Mouse (Mus musculus): ENCODE measurements at regions not wholly inside any gene's neighbourhood (a gene's known extent, or its start where the extent isn't known, plus 50 kb on each side); places are given as distances from the start of the nearest gene placed in this dataset.

DNA sequence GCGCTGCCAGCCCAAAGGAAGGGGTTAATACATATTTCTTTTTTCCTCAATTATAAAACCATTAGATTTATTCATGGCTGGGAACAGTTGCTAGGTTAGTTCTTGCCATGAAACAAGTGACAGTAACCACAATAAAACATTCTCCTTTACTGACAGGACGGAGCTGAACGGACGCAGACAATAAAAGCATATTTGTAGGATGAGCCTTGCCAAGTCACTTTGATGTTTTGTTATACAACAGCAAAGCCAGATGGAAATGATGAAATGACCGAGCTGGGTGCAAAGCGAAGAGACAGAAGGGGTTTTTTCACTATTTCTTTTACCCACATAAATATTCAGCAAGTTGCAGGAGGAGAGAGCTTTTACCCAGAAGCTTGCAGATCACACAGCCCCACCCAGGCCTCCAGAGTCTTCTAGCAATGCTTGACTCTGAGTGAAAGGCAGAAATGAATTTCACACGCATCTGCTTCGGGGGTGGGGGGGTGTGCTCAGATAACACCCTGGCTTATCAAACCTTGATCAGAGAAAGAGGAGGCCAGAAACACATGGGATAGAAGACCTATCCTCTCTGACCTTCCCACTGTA is 395.3 kb downstream of the Mtx2 start:
- Histone ChIP-seq H3K4me3 (no peak overlapping the region), H3K27ac (no peak overlapping the region), H3K9ac (no peak overlapping the region), H3K9me3 (replicated peaks) (no peaks in the 10 kb centered on the region), H3K4me2 (replicated peaks) (no peak overlapping the region), H3K27me3 (no peaks in the 10 kb centered on the region), H3K36me3 (no peaks in the 10 kb centered on the region), H3K4me1 (peaks cover 9% of the 10 kb centered on the region)
- 45% methylated on average over 8 of the region's 8 CpGs for WGBS
- ATAC-seq (ENCODE audit: low FRiP score) = no peak

DNA sequence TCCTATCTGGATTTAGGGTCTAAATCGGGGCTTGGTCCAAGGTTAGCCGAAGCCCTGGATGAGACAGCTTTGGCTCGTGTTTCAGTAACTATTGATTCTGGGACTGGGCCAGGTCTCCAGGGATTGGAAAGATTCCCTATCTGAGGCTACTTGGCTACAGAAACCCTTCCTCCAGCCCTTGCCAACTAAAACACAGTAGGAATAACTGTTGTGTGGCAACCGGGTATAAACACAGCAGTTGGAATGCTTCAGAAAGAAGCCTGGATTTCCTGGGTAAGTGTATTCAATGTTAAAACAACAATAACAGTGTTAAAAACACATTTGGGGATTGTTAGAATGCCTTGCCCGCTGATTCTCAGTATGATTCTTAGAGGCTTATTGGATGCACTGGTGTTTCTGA is 398.8 kb downstream of the Mtx2 start:
- peaks cover 9% of the 10 kb centered on the region for H3K4me1 ChIP-seq

DNA sequence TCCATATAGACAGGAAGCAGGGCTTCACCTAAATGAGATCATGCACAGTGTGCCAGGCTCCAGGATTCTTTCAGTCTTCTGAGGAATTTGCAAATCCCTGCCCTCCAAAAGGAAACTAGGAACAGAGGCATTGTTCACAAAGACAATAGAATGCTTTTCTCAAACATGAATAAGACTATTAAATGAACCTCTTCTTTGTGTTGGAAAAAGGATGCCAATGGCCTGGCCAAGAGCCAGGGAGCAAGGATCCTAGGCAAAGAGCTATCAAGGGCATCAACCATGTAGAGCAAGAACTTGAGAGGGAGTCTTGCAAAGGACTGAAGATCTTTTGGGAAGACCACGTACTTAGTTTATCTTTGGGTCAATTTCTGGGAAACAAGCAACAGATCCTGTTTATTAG is 415.4 kb downstream of the Mtx2 start:
- no peaks in the 10 kb centered on the region for H3K36me3 ChIP-seq
- H3K4me2 ChIP-seq (replicated peaks) = no peak overlapping the region
- WGBS = 84% methylated on average over 1 of the region's 1 CpGs
- no peak overlapping the region for H3K9ac ChIP-seq
- H3K4me3 ChIP-seq = no peak overlapping the region
- H3K27ac ChIP-seq = no peak overlapping the region
- no peaks in the 10 kb centered on the region for H3K27me3 ChIP-seq
- H3K4me1 ChIP-seq = peaks cover 20% of the 10 kb centered on the region
- no peak for ATAC-seq (ENCODE audit: low FRiP score)
- no peaks in the 10 kb centered on the region for H3K9me3 ChIP-seq (replicated peaks)

More for the DNA sequence above, 398.8 kb downstream of the Mtx2 start:
- 61% methylated on average over 5 of the region's 5 CpGs for WGBS
- no peaks in the 10 kb centered on the region for H3K9me3 ChIP-seq (replicated peaks)
- H3K4me2 ChIP-seq (replicated peaks) = no peak overlapping the region
- H3K4me3 ChIP-seq = no peak overlapping the region
- H3K27ac ChIP-seq = no peak overlapping the region
- no peaks in the 10 kb centered on the region for H3K36me3 ChIP-seq
- ATAC-seq (ENCODE audit: low FRiP score) = no peak
- H3K27me3 ChIP-seq = no peaks in the 10 kb centered on the region
- H3K9ac ChIP-seq = no peak overlapping the region

DNA sequence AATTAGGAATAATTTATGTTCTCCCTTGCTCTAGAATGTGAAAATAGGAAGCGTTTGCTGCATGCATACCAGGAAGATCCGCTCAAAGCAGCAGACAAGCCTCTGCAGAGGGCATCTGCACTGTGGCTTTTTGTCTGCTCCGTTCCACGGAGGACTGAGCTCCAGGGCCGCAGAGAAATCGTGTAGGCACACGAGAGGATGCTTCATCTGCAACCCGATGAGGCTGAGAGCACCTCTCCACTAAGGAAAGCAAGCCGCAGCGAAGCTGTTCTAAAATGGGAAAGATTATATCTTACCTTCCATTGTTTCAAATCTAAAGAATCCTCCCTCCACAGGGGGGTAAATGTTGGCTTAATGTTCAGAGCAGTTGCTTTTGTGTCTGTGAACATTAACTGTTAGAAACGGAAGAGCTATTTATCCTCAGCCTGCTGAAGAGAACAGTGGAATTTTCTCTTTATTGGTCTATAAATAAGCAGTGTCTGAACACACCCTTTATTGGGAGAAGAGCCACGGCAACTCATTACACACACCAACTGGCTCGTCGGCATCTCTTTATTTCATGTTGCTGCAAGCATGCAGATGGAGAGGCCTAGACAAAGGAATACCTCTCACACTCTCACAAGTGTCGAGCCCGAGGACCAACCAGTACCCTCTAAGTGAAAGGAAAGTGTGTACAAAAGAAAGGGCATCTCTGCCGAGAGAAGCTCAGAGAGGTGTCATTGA is 414.6 kb upstream of the Hnrnpa3 start:
- ATAC-seq (ENCODE audit: low FRiP score) = no peak
- Histone ChIP-seq H3K27me3 (no peaks in the 10 kb centered on the region), H3K4me3 (no peak overlapping the region), H3K27ac (peak overlapping the region; percentile 30), H3K4me2 (replicated peaks) (no peak overlapping the region), H3K36me3 (no peaks in the 10 kb centered on the region), H3K4me1 (peaks cover 21% of the 10 kb centered on the region), H3K9ac (no peak overlapping the region), H3K9me3 (replicated peaks) (no peaks in the 10 kb centered on the region)
- 47% methylated on average over 17 of the region's 17 CpGs for WGBS

DNA sequence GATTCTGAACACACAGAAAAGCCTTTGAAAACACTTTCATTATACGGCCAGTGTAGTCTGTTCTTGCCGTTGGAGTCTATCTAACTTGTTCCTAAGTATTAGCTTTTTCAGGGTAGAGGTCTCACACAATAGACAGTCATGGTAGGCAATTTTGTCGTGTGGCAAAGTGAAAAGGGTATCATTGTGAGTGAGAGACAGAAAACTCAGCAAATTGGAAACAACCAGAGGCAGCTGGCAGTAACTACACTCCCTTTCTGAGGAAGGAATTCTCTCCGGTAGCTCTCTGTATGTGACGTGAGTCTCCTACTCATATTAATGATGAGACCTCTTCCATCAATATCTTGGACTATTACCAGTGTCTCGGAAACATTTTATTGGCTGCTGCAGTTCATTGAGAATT is 413.8 kb upstream of the Hnrnpa3 start:
- 65% methylated on average over 6 of the region's 6 CpGs for WGBS
- no peaks in the 10 kb centered on the region for H3K27me3 ChIP-seq
- no peak overlapping the region for H3K4me3 ChIP-seq
- no peaks in the 10 kb centered on the region for H3K9me3 ChIP-seq (replicated peaks)
- no peak overlapping the region for H3K9ac ChIP-seq
- peak overlapping the region; percentile 30 for H3K27ac ChIP-seq
- ATAC-seq (ENCODE audit: low FRiP score) = no peak
- H3K4me2 ChIP-seq (replicated peaks) = no peak overlapping the region
- peaks cover 21% of the 10 kb centered on the region for H3K4me1 ChIP-seq
- no peaks in the 10 kb centered on the region for H3K36me3 ChIP-seq

DNA sequence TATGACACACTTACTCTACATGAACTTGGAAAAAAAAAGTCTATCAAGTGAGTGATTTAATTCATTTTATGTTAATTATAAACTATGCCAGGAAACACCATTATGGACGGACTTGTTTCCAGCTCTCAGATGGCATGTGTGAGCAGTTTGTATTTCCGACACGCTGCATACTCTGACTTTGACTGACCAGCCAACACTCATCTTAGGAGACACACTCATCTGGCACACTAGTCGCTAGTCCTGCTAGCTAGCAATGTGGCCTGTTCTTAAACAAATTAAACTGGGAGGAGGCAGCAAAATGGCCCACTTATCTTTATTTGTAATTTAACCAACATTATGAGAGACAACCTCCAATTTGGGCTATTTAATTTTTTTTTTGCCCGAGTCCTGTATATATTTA is 413.4 kb upstream of the Hnrnpa3 start:
- H3K27me3 ChIP-seq = no peaks in the 10 kb centered on the region
- ATAC-seq (ENCODE audit: low FRiP score) = no peak
- no peak overlapping the region for H3K9ac ChIP-seq
- no peaks in the 10 kb centered on the region for H3K36me3 ChIP-seq
- H3K4me2 ChIP-seq (replicated peaks) = no peak overlapping the region
- peak overlapping the region; percentile 64; the same call in 1 of the 2 replicates for H3K27ac ChIP-seq
- peaks cover 21% of the 10 kb centered on the region for H3K4me1 ChIP-seq
- H3K9me3 ChIP-seq (replicated peaks) = no peaks in the 10 kb centered on the region
- no peak overlapping the region for H3K4me3 ChIP-seq
- WGBS = 73% methylated on average over 5 of the region's 5 CpGs

GRCm38 (mm10) chr2:75246082-75246743 is 412.8 kb upstream of the Hnrnpa3 start:
- Histone ChIP-seq H3K27me3 (no peaks in the 10 kb centered on the region), H3K9ac (no peak overlapping the region), H3K4me2 (replicated peaks) (peak overlapping the region; percentile 39), H3K4me3 (no peak overlapping the region), H3K9me3 (replicated peaks) (no peaks in the 10 kb centered on the region), H3K36me3 (no peaks in the 10 kb centered on the region), H3K4me1 (peaks cover 21% of the 10 kb centered on the region), H3K27ac (peak overlapping the region; percentile 64; the same call in 1 of the 2 replicates)
- peak; percentile 87 for ATAC-seq (ENCODE audit: low FRiP score)
- 20% methylated on average over 12 of the region's 12 CpGs for WGBS

GRCm38 (mm10) chr2:75248251-75248650 is 410.8 kb upstream of the Hnrnpa3 start:
- no peaks in the 10 kb centered on the region for H3K9me3 ChIP-seq (replicated peaks)
- no peak overlapping the region for H3K4me3 ChIP-seq
- H3K4me2 ChIP-seq (replicated peaks) = no peak overlapping the region
- no peak for ATAC-seq (ENCODE audit: low FRiP score)
- peaks cover 21% of the 10 kb centered on the region for H3K4me1 ChIP-seq
- H3K36me3 ChIP-seq = no peaks in the 10 kb centered on the region
- no peaks in the 10 kb centered on the region for H3K27me3 ChIP-seq
- no peak overlapping the region for H3K9ac ChIP-seq
- WGBS = 49% methylated on average over 5 of the region's 5 CpGs
- H3K27ac ChIP-seq = no peak overlapping the region

- Histone ChIP-seq H3K4me2 (replicated peaks) (no peak overlapping the region), H3K4me1 (peaks cover 9% of the 10 kb centered on the region; the same call in 1 of the 2 replicates), H3K27me3 (no peaks in the 10 kb centered on the region), H3K4me3 (no peak overlapping the region), H3K36me3 (no peaks in the 10 kb centered on the region), H3K9me3 (replicated peaks) (no peaks in the 10 kb centered on the region), H3K27ac (no peak overlapping the region), H3K9ac (no peak overlapping the region)
- ATAC-seq (ENCODE audit: low FRiP score) = no peak
- WGBS = 74% methylated on average over 1 of the region's 1 CpGs
Observed at GRCm38 (mm10) chr2:75250507-75250906, 408.6 kb upstream of the Hnrnpa3 start.

DNA sequence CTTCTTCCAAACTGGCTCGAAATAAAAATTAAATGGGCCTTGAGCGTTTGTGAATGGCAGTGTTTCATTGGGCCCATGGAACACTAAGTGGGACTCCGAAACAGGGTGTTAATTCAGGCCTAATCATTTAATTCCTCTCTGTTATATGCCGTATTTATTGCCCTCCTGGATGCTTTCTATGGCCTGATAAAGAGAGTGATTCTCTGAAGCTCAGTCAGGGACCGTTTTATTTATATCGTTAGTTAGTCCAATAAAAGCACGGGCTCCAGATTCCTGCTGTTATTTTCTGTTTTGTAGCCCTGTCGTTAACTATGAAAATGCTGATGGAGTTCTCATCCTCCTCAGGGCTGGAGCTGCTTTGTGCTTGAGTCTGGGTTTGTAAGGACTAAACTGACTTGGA is 406.2 kb upstream of the Hnrnpa3 start:
- H3K4me3 ChIP-seq = no peak overlapping the region
- no peak overlapping the region for H3K9ac ChIP-seq
- H3K27ac ChIP-seq = no peak overlapping the region
- H3K4me1 ChIP-seq = no peaks in the 10 kb centered on the region
- H3K9me3 ChIP-seq (replicated peaks) = no peaks in the 10 kb centered on the region
- no peak overlapping the region for H3K4me2 ChIP-seq (replicated peaks)
- 82% methylated on average over 8 of the region's 8 CpGs for WGBS
- H3K36me3 ChIP-seq = no peaks in the 10 kb centered on the region
- no peak for ATAC-seq (ENCODE audit: low FRiP score)
- no peaks in the 10 kb centered on the region for H3K27me3 ChIP-seq

DNA sequence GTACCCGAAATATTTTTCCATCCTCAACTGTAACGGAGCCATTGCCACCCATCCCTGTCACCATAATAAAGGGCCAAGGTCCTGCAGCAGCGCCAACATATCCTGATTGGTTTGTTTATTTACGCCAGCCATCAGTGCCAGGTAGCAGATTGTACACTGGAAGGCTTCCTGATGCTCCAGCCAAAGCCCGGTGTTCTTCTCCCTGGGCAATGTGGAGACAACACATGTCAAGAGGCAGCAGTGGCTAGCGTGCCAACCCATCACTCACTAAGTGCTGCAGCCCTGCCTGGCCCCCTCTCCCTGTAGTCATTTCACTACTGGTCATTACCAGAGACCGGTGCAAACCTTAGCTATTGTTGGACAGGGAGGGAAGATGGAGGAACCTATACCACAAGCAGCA is 393.8 kb upstream of the Hnrnpa3 start:
- no peaks in the 10 kb centered on the region for H3K36me3 ChIP-seq

DNA sequence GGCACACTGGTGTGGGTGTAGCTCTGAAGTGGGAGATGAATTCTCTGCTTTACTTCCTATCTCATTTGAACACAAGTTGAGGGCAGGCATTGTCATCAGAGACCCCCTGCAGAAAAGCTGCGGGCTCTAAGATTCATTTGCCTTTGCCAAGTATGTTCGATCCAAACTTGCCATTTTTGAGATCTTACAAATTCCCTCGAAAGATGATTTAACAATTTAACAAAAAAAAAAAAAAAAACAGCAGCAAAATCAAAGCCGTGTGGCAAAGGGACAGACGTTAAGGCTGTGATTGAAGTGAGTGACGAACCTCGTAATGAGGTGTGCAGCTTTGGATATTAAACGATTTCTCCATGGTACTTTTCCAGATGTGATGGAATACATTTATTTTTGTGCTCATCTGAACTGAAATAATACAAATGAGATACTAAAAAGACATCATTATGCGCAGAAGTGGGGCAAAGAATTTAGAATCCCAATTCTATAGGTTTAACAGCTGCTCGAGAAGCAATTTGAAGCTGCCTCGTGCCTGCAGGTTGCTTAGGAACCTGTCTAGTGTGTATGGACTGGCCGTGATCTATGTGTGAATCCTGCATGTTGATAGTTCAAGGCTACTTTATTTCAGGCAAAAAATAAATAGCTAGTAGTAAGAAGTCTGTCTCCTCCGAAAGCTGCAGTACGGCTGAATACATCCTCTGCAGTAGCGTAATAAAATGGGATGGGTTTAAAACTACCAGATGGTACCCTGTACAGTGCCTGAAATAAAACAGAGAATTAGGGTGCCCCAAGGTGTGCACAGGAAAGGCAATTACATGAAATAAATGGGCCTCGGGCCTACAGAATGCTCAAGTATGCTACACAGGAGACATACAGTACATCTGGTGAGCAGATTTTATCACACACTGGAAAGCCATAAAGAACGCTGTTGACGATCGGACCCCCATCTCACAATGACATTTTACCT is 393.0 kb upstream of the Hnrnpa3 start:
- H3K27me3 ChIP-seq = no peaks in the 10 kb centered on the region
- no peaks in the 10 kb centered on the region for H3K36me3 ChIP-seq
- H3K27ac ChIP-seq = peak overlapping the region; percentile 9; the same call in 1 of the 2 replicates
- no peak overlapping the region for H3K4me2 ChIP-seq (replicated peaks)
- WGBS = 73% methylated on average over 19 of the region's 19 CpGs
- no peak overlapping the region for H3K4me3 ChIP-seq
- no peak overlapping the region for H3K9ac ChIP-seq
- H3K4me1 ChIP-seq = peaks cover 17% of the 10 kb centered on the region; the same call in 1 of the 2 replicates
- ATAC-seq (ENCODE audit: low FRiP score) = no peak
- H3K9me3 ChIP-seq (replicated peaks) = no peaks in the 10 kb centered on the region

More for the DNA sequence above, 393.8 kb upstream of the Hnrnpa3 start:
- peaks cover 17% of the 10 kb centered on the region; the same call in 1 of the 2 replicates for H3K4me1 ChIP-seq
- 74% methylated on average over 7 of the region's 7 CpGs for WGBS
- H3K4me2 ChIP-seq (replicated peaks) = no peak overlapping the region
- no peaks in the 10 kb centered on the region for H3K27me3 ChIP-seq
- ATAC-seq (ENCODE audit: low FRiP score) = no peak
- no peaks in the 10 kb centered on the region for H3K9me3 ChIP-seq (replicated peaks)
- H3K27ac ChIP-seq = peak overlapping the region; percentile 9; the same call in 1 of the 2 replicates
- no peak overlapping the region for H3K4me3 ChIP-seq
- H3K9ac ChIP-seq = no peak overlapping the region

Measured in hindbrain, embryonic 12.5 days (tissue).